Mouse (Mus musculus): ENCODE measurements around the gene Hsp90ab1. TPM values are rescaled to one million over a fixed set of nuclear protein-coding genes. Genes with fewer than 3 reads are reported as not detected.
A peak's percentile ranks its signal among the peaks of the same experiment; 100 is the strongest.

Hsp90ab1 gene
- polyA plus RNA-seq, 1 experiment from 2014 or later: 1,571 TPM

- H3K9ac ChIP-seq (ENCODE audit: low read depth, low read length): no peak overlapping the region
- no peaks in the 10 kb centered on the region for H3K27me3 ChIP-seq (replicated peaks; ENCODE audit: control insufficient read depth, insufficient read depth, low read length)
- WGBS: 33% methylated on average over 5 of the region's 5 CpGs
- no peak overlapping the region for H3K4me2 ChIP-seq (ENCODE audit: low read length)
- H3K27ac ChIP-seq (ENCODE audit: low read depth, low read length): no peak overlapping the region
- H3K9me3 ChIP-seq (ENCODE audit: control insufficient read depth, low read length): no peaks in the 10 kb centered on the region
- ATAC-seq: no peak; the same call in 1 of the 2 replicates
- H3K4me1 ChIP-seq (ENCODE audit: control insufficient read depth, insufficient read depth, low read depth, low read length): no peaks in the 10 kb centered on the region
- H3K36me3 ChIP-seq (ENCODE audit: control insufficient read depth, insufficient read depth, low read length): no peaks in the 10 kb centered on the region
- H3K4me3 ChIP-seq (ENCODE audit: low read length): no peak overlapping the region
These were observed 37.2 kb upstream of the Hsp90ab1 start for GRCm38 (mm10) chr17:45610144-45610866.

- WGBS: 88% methylated on average over 4 of the region's 4 CpGs
- H3K9ac ChIP-seq (ENCODE audit: low read depth, low read length): no peak overlapping the region
These were observed 35.3 kb upstream of the Hsp90ab1 start for GRCm38 (mm10) chr17:45608396-45608795.

GRCm38 (mm10) chr17:45606992-45607879 lies 34.2 kb upstream of the Hsp90ab1 start:
- no peaks in the 10 kb centered on the region for H3K4me1 ChIP-seq (ENCODE audit: control insufficient read depth, insufficient read depth, low read depth, low read length)
- no peak overlapping the region for H3K4me2 ChIP-seq (ENCODE audit: low read length)
- H3K36me3 ChIP-seq (ENCODE audit: control insufficient read depth, insufficient read depth, low read length): no peaks in the 10 kb centered on the region
- WGBS: 82% methylated on average over 15 of the region's 15 CpGs
- no peak overlapping the region for H3K9ac ChIP-seq (ENCODE audit: low read depth, low read length)
- no peaks in the 10 kb centered on the region for H3K9me3 ChIP-seq (ENCODE audit: control insufficient read depth, low read length)
- no peak overlapping the region for H3K4me3 ChIP-seq (ENCODE audit: low read length)
- H3K27me3 ChIP-seq (replicated peaks; ENCODE audit: control insufficient read depth, insufficient read depth, low read length): no peaks in the 10 kb centered on the region
- no peak overlapping the region for H3K27ac ChIP-seq (ENCODE audit: low read depth, low read length)
- no peak for ATAC-seq

More at GRCm38 (mm10) chr17:45608396-45608795, 35.3 kb upstream of the Hsp90ab1 start:
- no peaks in the 10 kb centered on the region for H3K4me1 ChIP-seq (ENCODE audit: control insufficient read depth, insufficient read depth, low read depth, low read length)
- no peaks in the 10 kb centered on the region for H3K9me3 ChIP-seq (ENCODE audit: control insufficient read depth, low read length)
- no peak overlapping the region for H3K27ac ChIP-seq (ENCODE audit: low read depth, low read length)
- no peaks in the 10 kb centered on the region for H3K36me3 ChIP-seq (ENCODE audit: control insufficient read depth, insufficient read depth, low read length)
- H3K27me3 ChIP-seq (replicated peaks; ENCODE audit: control insufficient read depth, insufficient read depth, low read length): no peaks in the 10 kb centered on the region
- no peak overlapping the region for H3K4me2 ChIP-seq (ENCODE audit: low read length)
- no peak for ATAC-seq
- H3K4me3 ChIP-seq (ENCODE audit: low read length): no peak overlapping the region

GRCm38 (mm10) chr17:45602984-45603383 lies 29.9 kb upstream of the Hsp90ab1 start:
- Histone ChIP-seq H3K9me3 (ENCODE audit: control insufficient read depth, low read length) (no peaks in the 10 kb centered on the region), H3K36me3 (ENCODE audit: control insufficient read depth, insufficient read depth, low read length) (no peaks in the 10 kb centered on the region), H3K4me1 (ENCODE audit: control insufficient read depth, insufficient read depth, low read depth, low read length) (peaks cover 5% of the 10 kb centered on the region), H3K27ac (ENCODE audit: low read depth, low read length) (no peak overlapping the region), H3K4me2 (ENCODE audit: low read length) (no peak overlapping the region), H3K27me3 (replicated peaks; ENCODE audit: control insufficient read depth, insufficient read depth, low read length) (peaks cover 12% of the 10 kb centered on the region), H3K9ac (ENCODE audit: low read depth, low read length) (no peak overlapping the region), H3K4me3 (ENCODE audit: low read length) (no peak overlapping the region)
- no peak for ATAC-seq
- 72% methylated on average over 3 of the region's 3 CpGs for WGBS

- Histone ChIP-seq H3K27me3 (replicated peaks; ENCODE audit: control insufficient read depth, insufficient read depth, low read length) (peaks cover 12% of the 10 kb centered on the region), H3K9me3 (ENCODE audit: control insufficient read depth, low read length) (no peaks in the 10 kb centered on the region), H3K4me2 (ENCODE audit: low read length) (no peak within 1 kb of the TSS), H3K9ac (ENCODE audit: low read depth, low read length) (no peak within 1 kb of the TSS), H3K36me3 (ENCODE audit: control insufficient read depth, insufficient read depth, low read length) (no peaks in the 10 kb centered on the region), H3K4me3 (ENCODE audit: low read length) (no peak within 1 kb of the TSS), H3K4me1 (ENCODE audit: control insufficient read depth, insufficient read depth, low read depth, low read length) (peaks cover 5% of the 10 kb centered on the region), H3K27ac (ENCODE audit: low read depth, low read length) (no peak within 1 kb of the TSS)
- ATAC-seq: no peak
- WGBS: 22% methylated on average over 6 of the region's 6 CpGs
These were observed 28.8 kb upstream of the Hsp90ab1 start, which contains the start of gene Mymx for GRCm38 (mm10) chr17:45601877-45602304. Gene Mymx (minus strand): TSS chr17:45602102.

GRCm38 (mm10) chr17:45601325-45601724 lies 28.3 kb upstream of the Hsp90ab1 start:
- no peak overlapping the region for H3K9ac ChIP-seq (ENCODE audit: low read depth, low read length)

GRCm38 (mm10) chr17:45600267-45600666 lies 27.2 kb upstream of the Hsp90ab1 start:
- Histone ChIP-seq H3K27ac (ENCODE audit: low read depth, low read length) (no peak overlapping the region), H3K36me3 (ENCODE audit: control insufficient read depth, insufficient read depth, low read length) (no peaks in the 10 kb centered on the region), H3K9me3 (ENCODE audit: control insufficient read depth, low read length) (no peaks in the 10 kb centered on the region), H3K4me1 (ENCODE audit: control insufficient read depth, insufficient read depth, low read depth, low read length) (peaks cover 20% of the 10 kb centered on the region), H3K9ac (ENCODE audit: low read depth, low read length) (no peak overlapping the region), H3K27me3 (replicated peaks; ENCODE audit: control insufficient read depth, insufficient read depth, low read length) (peaks cover 12% of the 10 kb centered on the region), H3K4me3 (ENCODE audit: low read length) (no peak overlapping the region), H3K4me2 (ENCODE audit: low read length) (no peak overlapping the region)
- 60% methylated on average over 8 of the region's 8 CpGs for WGBS
- no peak for ATAC-seq

More at GRCm38 (mm10) chr17:45601325-45601724, 28.3 kb upstream of the Hsp90ab1 start:
- Histone ChIP-seq H3K36me3 (ENCODE audit: control insufficient read depth, insufficient read depth, low read length) (no peaks in the 10 kb centered on the region), H3K9me3 (ENCODE audit: control insufficient read depth, low read length) (no peaks in the 10 kb centered on the region), H3K4me1 (ENCODE audit: control insufficient read depth, insufficient read depth, low read depth, low read length) (peaks cover 10% of the 10 kb centered on the region), H3K4me2 (ENCODE audit: low read length) (no peak overlapping the region), H3K4me3 (ENCODE audit: low read length) (no peak overlapping the region), H3K27ac (ENCODE audit: low read depth, low read length) (no peak overlapping the region), H3K27me3 (replicated peaks; ENCODE audit: control insufficient read depth, insufficient read depth, low read length) (peaks cover 12% of the 10 kb centered on the region)
- 12% methylated on average over 22 of the region's 22 CpGs for WGBS
- no peak for ATAC-seq

- Histone ChIP-seq H3K4me1 (ENCODE audit: control insufficient read depth, insufficient read depth, low read depth, low read length) (peaks cover 24% of the 10 kb centered on the region), H3K36me3 (ENCODE audit: control insufficient read depth, insufficient read depth, low read length) (no peaks in the 10 kb centered on the region), H3K4me3 (ENCODE audit: low read length) (peak within 1 kb of the TSS; percentile 28), H3K9ac (ENCODE audit: low read depth, low read length) (peak within 1 kb of the TSS; percentile 11), H3K27ac (ENCODE audit: low read depth, low read length) (no peak within 1 kb of the TSS), H3K27me3 (replicated peaks; ENCODE audit: control insufficient read depth, insufficient read depth, low read length) (peaks cover 12% of the 10 kb centered on the region), H3K4me2 (ENCODE audit: low read length) (peak within 1 kb of the TSS; percentile 60), H3K9me3 (ENCODE audit: control insufficient read depth, low read length) (no peaks in the 10 kb centered on the region)
- 16% methylated on average over 32 of the region's 32 CpGs for WGBS
- ATAC-seq: no peak
These were observed 26.6 kb upstream of the Hsp90ab1 start, which contains the start of gene Slc29a1 for GRCm38 (mm10) chr17:45599446-45600242. Gene Slc29a1 (minus strand): TSS chr17:45599606.
